Comparison of ENCODE assay signal across 33 mouse cellular contexts in genomic region chr15:96153489-96153888, GRCm38 (mm10).
"Had no signal": no experiment of that assay in that cellular context is flagged by ENCODE, and none has a peak within 500 bp of the region (broad histone marks: within the 10 kb centered on the region; RNA-seq: fewer than 3 reads in every experiment).

No protein-coding gene starts in this region.

- DNase-seq: heart, postnatal 10 days; heart, postnatal 14 days; heart, postnatal 4 days; kidney, adult 11 months; kidney, adult 18-20 months; kidney, adult 2 months; kidney, adult 8-10 months; kidney, adult 9 months; kidney, postnatal 10 days; kidney, postnatal 14 days; kidney, postnatal 25 days; kidney, postnatal 36 days; kidney, postnatal 4 days; layer of hippocampus, adult 9-11 months; layer of hippocampus, postnatal 36 days had no signal

- H3K27ac ChIP-seq: heart, embryonic 10.5 days; heart, embryonic 13.5 days; heart, embryonic 15.5 days; hindbrain, embryonic 10.5 days; hindbrain, embryonic 12.5 days; hindbrain, embryonic 14.5 days; hindbrain, embryonic 15.5 days; hindbrain, postnatal 0 days; intestine, embryonic 15.5 days; kidney, embryonic 15.5 days; kidney, postnatal 0 days; layer of hippocampus, adult 2 months had no signal

- H3K4me3 ChIP-seq: heart, embryonic 10.5 days; heart, embryonic 12.5 days; heart, embryonic 13.5 days; heart, embryonic 15.5 days; hindbrain, embryonic 10.5 days; hindbrain, embryonic 12.5 days; hindbrain, embryonic 15.5 days; intestine, embryonic 15.5 days; kidney, embryonic 15.5 days; layer of hippocampus, adult 2 months had no signal

- H3K4me1 ChIP-seq: hindbrain, embryonic 10.5 days; hindbrain, embryonic 15.5 days; intestine, embryonic 15.5 days; kidney, embryonic 15.5 days had no signal

- ATAC-seq: hindbrain, embryonic 16.5 days; hindbrain, postnatal 0 days; inflammation-experienced regulatory T-cells, adult 6 months; intestine, embryonic 15.5 days; intestine, embryonic 16.5 days; intestine, postnatal 0 days had no signal

- H3K9ac ChIP-seq: heart, embryonic 12.5 days; heart, embryonic 13.5 days; heart, embryonic 15.5 days; hindbrain, embryonic 12.5 days; hindbrain, embryonic 14.5 days; hindbrain, embryonic 15.5 days; intestine, embryonic 15.5 days; kidney, embryonic 15.5 days had no signal

- H3K9me3 ChIP-seq: heart, embryonic 10.5 days; heart, embryonic 13.5 days; heart, embryonic 15.5 days; hindbrain, embryonic 10.5 days; hindbrain, embryonic 12.5 days; hindbrain, embryonic 15.5 days; intestine, embryonic 15.5 days; kidney, embryonic 15.5 days had no signal

- H3K4me2 ChIP-seq: heart, embryonic 11.5 days; heart, embryonic 12.5 days; heart, embryonic 13.5 days; heart, embryonic 15.5 days; hindbrain, embryonic 12.5 days; hindbrain, embryonic 14.5 days; hindbrain, embryonic 15.5 days; intestine, embryonic 15.5 days; kidney, embryonic 15.5 days had no signal

- H3K27me3 ChIP-seq: heart, embryonic 12.5 days; heart, embryonic 13.5 days; heart, embryonic 15.5 days; hindbrain, embryonic 12.5 days; hindbrain, embryonic 15.5 days; intestine, embryonic 15.5 days; kidney, embryonic 15.5 days had no signal

- H3K36me3 ChIP-seq: heart, embryonic 10.5 days; heart, embryonic 12.5 days; heart, embryonic 13.5 days; heart, embryonic 15.5 days; hindbrain, embryonic 10.5 days; hindbrain, embryonic 12.5 days; hindbrain, embryonic 15.5 days; intestine, embryonic 15.5 days; kidney, embryonic 15.5 days had no signal
